In genomic region chr7:140219268-140219667, GRCm38 (mm10) we compare ENCODE assay signal across 25 mouse cellular contexts. TPM values are rescaled to one million over a fixed set of nuclear protein-coding genes. Genes with fewer than 3 reads are reported as not detected.
A peak's percentile ranks its signal among the peaks of the same experiment; 100 is the strongest.
DNase-seq lines count a peak whose midpoint lies in the region; ATAC-seq and TF ChIP-seq lines count a peak whose summit lies in the region.
"Had no signal": no experiment of that assay in that cellular context is flagged by ENCODE, and none has a peak within 500 bp of the region (broad histone marks: within the 10 kb centered on the region; RNA-seq: fewer than 3 reads in every experiment).

No protein-coding gene starts in this region.

- H3K4me1 ChIP-seq in MEL (ENCODE audit: control insufficient read depth in 1 of 2, insufficient read depth in 2 of 2, low read length in 2 of 2): no peaks in the 10 kb centered on the region
- H3K4me1 ChIP-seq in hindbrain, embryonic 11.5 days (replicated peaks; ENCODE audit: control insufficient read depth, insufficient read depth, low read length): no peaks in the 10 kb centered on the region
- H3K4me1 ChIP-seq: forebrain, embryonic 15.5 days; hindbrain, embryonic 15.5 days; limb, embryonic 12.5 days; liver, embryonic 15.5 days; neural tube, embryonic 12.5 days; stomach, embryonic 15.5 days had no signal

- TF ChIP-seq RAD21 in MEL (IDR thresholded peaks at IDR 0.05; ENCODE audit: low read depth, low read length): no peak

- WGBS in hindbrain, embryonic 11.5 days: 24% methylated on average over 1 of the region's 1 CpGs

- no peak overlapping the region for H3K9ac ChIP-seq in MEL (ENCODE audit: control insufficient read depth, low read depth, low read length, poor library complexity, severe bottlenecking)
- no peak overlapping the region for H3K9ac ChIP-seq in hindbrain, embryonic 11.5 days (ENCODE audit: low read depth, low read length)
- H3K9ac ChIP-seq: forebrain, embryonic 15.5 days; hindbrain, embryonic 15.5 days; limb, embryonic 12.5 days; liver, embryonic 15.5 days; neural tube, embryonic 12.5 days; stomach, embryonic 15.5 days had no signal

- no peak for TF ChIP-seq EP300 in MEL (IDR thresholded peaks at IDR 0.05; ENCODE audit: low read depth in 1 of 2, low read length in 2 of 2)

- H3K79me2 ChIP-seq in MEL (ENCODE audit: control insufficient read depth, insufficient read depth, low read length, poor library complexity): no peaks in the 10 kb centered on the region

- H3K36me3 ChIP-seq in MEL (ENCODE audit: control insufficient read depth in 1 of 2, insufficient read depth in 2 of 2, low read length in 2 of 2): no peaks in the 10 kb centered on the region
- no peaks in the 10 kb centered on the region for H3K36me3 ChIP-seq in hindbrain, embryonic 11.5 days (ENCODE audit: control insufficient read depth, insufficient read depth, low read length)
- H3K36me3 ChIP-seq: forebrain, embryonic 15.5 days; G1E; hindbrain, embryonic 15.5 days; limb, embryonic 12.5 days; liver, embryonic 15.5 days; neural tube, embryonic 12.5 days; stomach, embryonic 15.5 days had no signal

- no peaks in the 10 kb centered on the region for H3K9me3 ChIP-seq in MEL (replicated peaks; ENCODE audit: insufficient read depth, low read length)
- no peaks in the 10 kb centered on the region for H3K9me3 ChIP-seq in hindbrain, embryonic 11.5 days (ENCODE audit: control insufficient read depth, low read length)
- H3K9me3 ChIP-seq: forebrain, embryonic 15.5 days; G1E; hindbrain, embryonic 15.5 days; limb, embryonic 12.5 days; liver, embryonic 15.5 days; neural tube, embryonic 12.5 days; stomach, embryonic 15.5 days had no signal

- H3K4me3 ChIP-seq in MEL (ENCODE audit: control insufficient read depth in 1 of 2, insufficient read depth in 1 of 2, low read depth in 2 of 2, low read length in 2 of 2): no peak overlapping the region
- H3K4me3 ChIP-seq in hindbrain, embryonic 11.5 days (ENCODE audit: low read depth, low read length): no peak overlapping the region
- H3K4me3 ChIP-seq: forebrain, embryonic 15.5 days; gastrocnemius, adult 2 months; hindbrain, embryonic 15.5 days; layer of hippocampus, adult 2 months; limb, embryonic 12.5 days; liver, embryonic 15.5 days; neural tube, embryonic 12.5 days; stomach, embryonic 15.5 days had no signal

- no peak overlapping the region for H3K4me2 ChIP-seq in hindbrain, embryonic 11.5 days (replicated peaks; ENCODE audit: low read depth, low read length)
- H3K4me2 ChIP-seq: forebrain, embryonic 15.5 days; hindbrain, embryonic 15.5 days; limb, embryonic 12.5 days; liver, embryonic 15.5 days; neural tube, embryonic 12.5 days; stomach, embryonic 15.5 days had no signal

- H3K27ac ChIP-seq in MEL (ENCODE audit: control insufficient read depth, low read depth, low read length): no peak overlapping the region
- H3K27ac ChIP-seq in hindbrain, embryonic 11.5 days (ENCODE audit: low read depth, low read length): no peak overlapping the region
- H3K27ac ChIP-seq: forebrain, embryonic 15.5 days; gastrocnemius, adult 2 months; hindbrain, embryonic 15.5 days; layer of hippocampus, adult 2 months; limb, embryonic 12.5 days; liver, embryonic 15.5 days; neural tube, embryonic 12.5 days; stomach, embryonic 15.5 days had no signal

- no peak for ATAC-seq in hindbrain, embryonic 11.5 days (ENCODE audit: low FRiP score)
- ATAC-seq: forebrain, embryonic 15.5 days had no signal

- no peak for TF ChIP-seq POLR2A in MEL (IDR thresholded peaks at IDR 0.05; ENCODE audit: control insufficient read depth in 1 of 2, insufficient read depth in 1 of 2, low read depth in 1 of 2, low read length in 2 of 2, poor library complexity in 1 of 2)

- DNase-seq in heart, postnatal 4 days: peak; percentile 15
- DNase-seq in heart, adult 9 months (ENCODE audit: low spot score in 2 of 2): no peak
- DNase-seq in 3T3-L1 (ENCODE audit: low read depth, low spot score) (peak; percentile 13), MEL (ENCODE audit: low read depth, low spot score) (peak; percentile 20)
- DNase-seq in embryo, embryonic 9.5 days (ENCODE audit: extremely low spot score): peak; percentile 13
- DNase-seq in c-Kit-positive CD71-positive TER-119-positive erythroid progenitor cells, embryonic 14.5 days (ENCODE audit: low spot score): no peak
- no peak for DNase-seq in hindbrain, embryonic 11.5 days (ENCODE audit: low spot score)
- DNase-seq: cerebellum, postnatal 10 days; gastrocnemius, adult 2 months; kidney, adult 8-10 months; lung, postnatal 14 days; thymus, adult 2 months had no signal

- no peak for TF ChIP-seq CTCF in MEL (IDR thresholded peaks at IDR 0.05 in 2 of 3, conservative IDR thresholded peaks at IDR 0.05 in 1 of 3; ENCODE audit: control insufficient read depth in 1 of 3, insufficient read depth in 1 of 3, low read depth in 2 of 3, low read length in 3 of 3, poor library complexity in 1 of 3, severe bottlenecking in 1 of 3)

- H3K27me3 ChIP-seq in MEL (ENCODE audit: control insufficient read depth in 1 of 2, insufficient read depth in 2 of 2, low read length in 2 of 2): no peaks in the 10 kb centered on the region; a peak in 1 of 4 replicates
- H3K27me3 ChIP-seq in hindbrain, embryonic 11.5 days (ENCODE audit: control insufficient read depth, insufficient read depth, low read length): no peaks in the 10 kb centered on the region
- H3K27me3 ChIP-seq: forebrain, embryonic 15.5 days; hindbrain, embryonic 15.5 days; limb, embryonic 12.5 days; liver, embryonic 15.5 days; neural tube, embryonic 12.5 days; stomach, embryonic 15.5 days had no signal

TF ChIP-seq in MEL, 35 proteins besides CTCF, POLR2A, EP300 and RAD21:
- TF ChIP-seq CHD2 (IDR thresholded peaks at IDR 0.05; ENCODE audit: low read length) (no peak), MAX (IDR thresholded peaks at IDR 0.05; ENCODE audit: low read length) (no peak), MYB (IDR thresholded peaks at IDR 0.05; ENCODE audit: low read depth, low read length) (no peak), POLR2AphosphoS5 (IDR thresholded peaks at IDR 0.05; ENCODE audit: borderline replicate concordance, low read depth, low read length) (no peak), KAT2A (conservative IDR thresholded peaks at IDR 0.05; ENCODE audit: low read depth, low read length) (no peak), ZMIZ1 (IDR thresholded peaks at IDR 0.05; ENCODE audit: low read depth, low read length) (no peak), MAFK (IDR thresholded peaks at IDR 0.05; ENCODE audit: borderline replicate concordance, low read depth, low read length) (no peak), TBP (IDR thresholded peaks at IDR 0.05; ENCODE audit: low read depth, low read length) (no peak), NELFE (IDR thresholded peaks at IDR 0.05; ENCODE audit: low read depth, low read length) (no peak), ZNF384 (IDR thresholded peaks at IDR 0.05; ENCODE audit: low read depth, low read length) (no peak), UBTF (IDR thresholded peaks at IDR 0.05; ENCODE audit: borderline replicate concordance, insufficient read depth, low read depth, low read length) (no peak), TCF12 (IDR thresholded peaks at IDR 0.05; ENCODE audit: low read depth, low read length) (no peak), MYC (IDR thresholded peaks at IDR 0.05; ENCODE audit: low read depth, low read length) (no peak)

RNA-seq across cellular contexts. Expression of gene Cd163l1, which starts 1.2 kb away (rescaled TPM):
- under 1 TPM in 1 of 2 experiments, not detected in 1; 0.07 TPM for total RNA-seq in heart, postnatal 4 days (2021)
- not detected in 2 replicates for total RNA-seq in MEL (2012; rRNA removed)
- not detected for polyA plus RNA-seq in MEL (2012; ENCODE audit: insufficient read depth in 1 of 2, insufficient read length in 2 of 2, low read depth in 1 of 2, low replicate concordance in 2 of 2, missing spikeins in 1 of 2)
- polyA plus RNA-seq in hindbrain, embryonic 11.5 days (2014; fragmentation: Nextera tagmentation; extraction: Ambion mirVana): not detected in 2 replicates
- total RNA-seq: G1E; gastrocnemius, adult 2 months; left cerebral cortex, adult 18-20 months had no signal
- polyA plus RNA-seq: embryonic facial prominence, embryonic 11.5 days; forebrain, embryonic 15.5 days; G1E; heart, postnatal 0 days; limb, embryonic 12.5 days; neural tube, embryonic 12.5 days had no signal

RNA-seq across cellular contexts. Expression of gene Olfr524, which starts 13.5 kb away (rescaled TPM):
- total RNA-seq in heart, postnatal 4 days (2021): not detected
- total RNA-seq in MEL (2012; rRNA removed): not detected in 2 replicates
- polyA plus RNA-seq in MEL (2012; ENCODE audit: insufficient read depth in 1 of 2, insufficient read length in 2 of 2, low read depth in 1 of 2, low replicate concordance in 2 of 2, missing spikeins in 1 of 2): not detected
- polyA plus RNA-seq in hindbrain, embryonic 11.5 days (2014; fragmentation: Nextera tagmentation; extraction: Ambion mirVana): not detected in 2 replicates
- total RNA-seq: gastrocnemius, adult 2 months; heart, adult 18-20 months; layer of hippocampus, adult 2 months; left cerebral cortex, adult 18-20 months had no signal
- polyA plus RNA-seq: embryonic facial prominence, embryonic 11.5 days; forebrain, embryonic 15.5 days; G1E; heart, postnatal 0 days; hindbrain, embryonic 15.5 days; limb, embryonic 12.5 days; liver, embryonic 15.5 days; neural tube, embryonic 12.5 days; stomach, embryonic 15.5 days had no signal

RNA-seq across cellular contexts. Expression of gene 5830411N06Rik, which starts 27.8 kb away (rescaled TPM):
- total RNA-seq in heart, postnatal 4 days (2021): not detected
- total RNA-seq in MEL (2012; rRNA removed): not detected in 2 replicates
- not detected for polyA plus RNA-seq in MEL (2012; ENCODE audit: insufficient read depth in 1 of 2, insufficient read length in 2 of 2, low read depth in 1 of 2, low replicate concordance in 2 of 2, missing spikeins in 1 of 2)
- not detected in 2 replicates for polyA plus RNA-seq in hindbrain, embryonic 11.5 days (2014; fragmentation: Nextera tagmentation; extraction: Ambion mirVana)
- total RNA-seq: gastrocnemius, adult 2 months; heart, adult 18-20 months had no signal
- polyA plus RNA-seq: embryonic facial prominence, embryonic 11.5 days; forebrain, embryonic 15.5 days; G1E; heart, postnatal 0 days; hindbrain, embryonic 15.5 days; limb, embryonic 12.5 days; liver, embryonic 15.5 days; neural tube, embryonic 12.5 days; stomach, embryonic 15.5 days had no signal

RNA-seq across cellular contexts. Expression of gene Olfr523, which starts 46.3 kb away (rescaled TPM):
- not detected for total RNA-seq in heart, postnatal 4 days (2021)
- not detected in 2 replicates for total RNA-seq in MEL (2012; rRNA removed)
- polyA plus RNA-seq in MEL (2012; ENCODE audit: insufficient read depth in 1 of 2, insufficient read length in 2 of 2, low read depth in 1 of 2, low replicate concordance in 2 of 2, missing spikeins in 1 of 2): not detected
- polyA plus RNA-seq in hindbrain, embryonic 11.5 days (2014; fragmentation: Nextera tagmentation; extraction: Ambion mirVana): not detected in 2 replicates
- total RNA-seq: gastrocnemius, adult 2 months; heart, adult 18-20 months; left cerebral cortex, adult 18-20 months had no signal
- polyA plus RNA-seq: embryonic facial prominence, embryonic 11.5 days; forebrain, embryonic 15.5 days; G1E; heart, postnatal 0 days; hindbrain, embryonic 15.5 days; limb, embryonic 12.5 days; liver, embryonic 15.5 days; neural tube, embryonic 12.5 days; stomach, embryonic 15.5 days had no signal

RNA-seq across cellular contexts. Expression of gene Olfr522, which starts 54.7 kb away (rescaled TPM):
- not detected for total RNA-seq in heart, postnatal 4 days (2021)
- total RNA-seq in MEL (2012; rRNA removed): not detected in 2 replicates
- not detected for polyA plus RNA-seq in MEL (2012; ENCODE audit: insufficient read depth in 1 of 2, insufficient read length in 2 of 2, low read depth in 1 of 2, low replicate concordance in 2 of 2, missing spikeins in 1 of 2)
- not detected in 2 replicates for polyA plus RNA-seq in hindbrain, embryonic 11.5 days (2014; fragmentation: Nextera tagmentation; extraction: Ambion mirVana)
- total RNA-seq: gastrocnemius, adult 2 months; heart, adult 18-20 months; layer of hippocampus, adult 2 months; left cerebral cortex, adult 18-20 months had no signal
- polyA plus RNA-seq: embryonic facial prominence, embryonic 11.5 days; forebrain, embryonic 15.5 days; G1E; heart, postnatal 0 days; hindbrain, embryonic 15.5 days; limb, embryonic 12.5 days; liver, embryonic 15.5 days; neural tube, embryonic 12.5 days; spleen, adult 2 months; stomach, embryonic 15.5 days; thymus, adult 2 months had no signal

Comparison
In these comparisons a context has a peak if more than half of its experiments do, and no peak if none do; other contexts are left out.
1. DNase-seq: peak in heart, postnatal 4 days (single experiment), 3T3-L1 (single experiment), MEL (single experiment) and embryo, embryonic 9.5 days (single experiment); none in heart, adult 9 months (0 of 2), c-Kit-positive CD71-positive TER-119-positive erythroid progenitor cells, embryonic 14.5 days (single experiment) and hindbrain, embryonic 11.5 days (single experiment).